Mouse (Mus musculus): ENCODE data around the gene Ramp3. TPM values are rescaled to one million over a fixed set of nuclear protein-coding genes. Genes with fewer than 3 reads are reported as not detected.

The Ramp3 gene
- polyA plus RNA-seq (2012; rRNA removed) = 0.05 and 0.16 TPM in 2 replicates

GRCm38 (mm10) chr11:6658271-6658670, at the start of gene Ramp3:
Gene Ramp3 (plus strand): TSS chr11:6658521.

GRCm38 (mm10) chr11:6625478-6626387, 32.6 kb upstream of the Ramp3 start, which contains the start of gene Tbrg4:
Gene Tbrg4 (minus strand): TSS chr11:6626067.

GRCm38 (mm10) chr11:6638537-6638936, 19.8 kb upstream of the Ramp3 start, which contains the start of gene Wap:
Gene Wap (minus strand): TSS chr11:6638637.

Other genes with a start within 250 kb of the Ramp3 start
- gene Ppia, start 243.1 kb upstream of the Ramp3 start, polyA plus RNA-seq (2012; rRNA removed) = 1,822 and 2,000 TPM in 2 replicates
- gene H2afv, start 214.1 kb upstream of the Ramp3 start, polyA plus RNA-seq (2012; rRNA removed) = 44.4 TPM in 2 replicates
- 6.2 and 7.7 TPM in 2 replicates for gene Purb, start 182.6 kb upstream of the Ramp3 start, polyA plus RNA-seq (2012; rRNA removed)
- 4.9 and 7.1 TPM in 2 replicates for gene Myo1g, start 137.6 kb upstream of the Ramp3 start, polyA plus RNA-seq (2012; rRNA removed)
- 27.3 and 32.9 TPM in 2 replicates for gene Ccm2, start 111.6 kb upstream of the Ramp3 start, polyA plus RNA-seq (2012; rRNA removed)
- 4.1 and 7.8 TPM in 2 replicates for gene Nacad, start 52.5 kb upstream of the Ramp3 start, polyA plus RNA-seq (2012; rRNA removed)
- gene Tbrg4, start 32.5 kb upstream of the Ramp3 start, polyA plus RNA-seq (2012; rRNA removed) = 48.1 and 54.8 TPM in 2 replicates
- not detected in 2 replicates for gene Wap, start 19.9 kb upstream of the Ramp3 start, polyA plus RNA-seq (2012; rRNA removed)
- gene Gm11983, start 179.1 kb downstream of the Ramp3 start, polyA plus RNA-seq (2012; rRNA removed) = not detected in 2 replicates

Data from liver, embryonic 14 days (tissue).